Mouse (Mus musculus) G1E (cell line): ENCODE results near the gene Sdhaf1.

Experiments
- CTCF ChIP-seq: IDR thresholded peaks from 2 replicates; pipeline ENCODE4 v1.5.1; 2012; ENCODE audit warnings: low read depth, low read length, inconsistent platforms, mixed read lengths
- GATA2 ChIP-seq: IDR thresholded peaks from 2 replicates; pipeline ENCODE4 v1.6.1; 2012; ENCODE audit warnings: low read depth, low read length, inconsistent platforms, borderline replicate concordance

GRCm38 (mm10) chr7:30321539-30322284 lies 2.0 kb downstream of the Sdhaf1 start, which contains the start of gene E130208F15Rik:
- TF ChIP-seq CTCF (no peak), GATA2 (no peak)
